Mouse (Mus musculus) ES-E14 (cell line): Measurements from ENCODE around the gene Atxn1. TPM values are rescaled to one million over a fixed set of nuclear protein-coding genes. Genes with fewer than 3 reads are reported as not detected.

Experiments used
- DNase-seq: peaks from one replicate; pipeline ENCODE4 v3.0.0-alpha.2; 2013; ENCODE audit warnings: low read depth, low spot score
- H3K27ac ChIP-seq: 2 replicates; pipeline ENCODE4 v1.5.1; 2012; ENCODE audit warnings: low read depth, mild to moderate bottlenecking, low read length, moderate library complexity, mixed read lengths; ENCODE audit not compliant: poor library complexity, insufficient read depth, severe bottlenecking
- H3K36me3 ChIP-seq: 2 replicates; pipeline ENCODE4 v1.6.1; 2012; ENCODE audit warnings: mild to moderate bottlenecking, low read length, moderate library complexity, mixed read lengths; ENCODE audit not compliant: control insufficient read depth, poor library complexity, insufficient read depth, severe bottlenecking
- H3K4me1 ChIP-seq, 2 experiments: fragments of 150-350 bp in 1 of 2; sonication (generic) in 1 of 2; 2 replicates each; pipeline ENCODE4 v1.6.1; 2012; ENCODE audit warnings: low read length in 2 of 2, mild to moderate bottlenecking in 1 of 2, mixed read lengths in 1 of 2; ENCODE audit not compliant: control insufficient read depth in 2 of 2, insufficient read depth in 2 of 2, poor library complexity in 1 of 2
- H3K4me3 ChIP-seq, 2 experiments: fragments of 150-350 bp in 1 of 2; sonication (generic) in 1 of 2; 2 replicates each; pipeline ENCODE4 v1.5.1; 2012; ENCODE audit warnings: low read length in 2 of 2, low read depth in 1 of 2, mild to moderate bottlenecking in 1 of 2, mixed read lengths in 1 of 2; ENCODE audit not compliant: insufficient read depth in 1 of 2, poor library complexity in 1 of 2, severe bottlenecking in 1 of 2
- H3K9ac ChIP-seq: 2 replicates; pipeline ENCODE4 v1.6.1; 2012; ENCODE audit warnings: low read depth, mild to moderate bottlenecking, low read length, mixed read lengths; ENCODE audit not compliant: poor library complexity, insufficient read depth, severe bottlenecking
- H3K9me3 ChIP-seq: fragments of 150-350 bp; sonication (generic); 2 replicates; pipeline ENCODE4 v1.6.1; 2012; ENCODE audit warnings: low read depth, mild to moderate bottlenecking, low read length; ENCODE audit not compliant: control insufficient read depth, insufficient read depth
- CHD2 ChIP-seq: IDR thresholded peaks from 2 replicates; pipeline ENCODE4 v1.6.1; 2014; ENCODE audit warnings: mild to moderate bottlenecking, low read depth, low read length, inconsistent platforms
- HCFC1 ChIP-seq: IDR thresholded peaks from 2 replicates; pipeline ENCODE4 v1.6.1; 2012; ENCODE audit warnings: low read length, inconsistent platforms, borderline replicate concordance; ENCODE audit not compliant: insufficient read depth
- MAFK ChIP-seq: IDR thresholded peaks from 2 replicates; pipeline ENCODE4 v1.6.1; 2014; ENCODE audit warnings: mild to moderate bottlenecking, low read depth, low read length, inconsistent platforms; ENCODE audit not compliant: insufficient read depth
- ZC3H11A ChIP-seq: IDR thresholded peaks from 2 replicates; pipeline ENCODE4 v1.6.1; 2012; ENCODE audit warnings: low read depth, mild to moderate bottlenecking, inconsistent platforms, low read length, borderline replicate concordance
- ZNF384 ChIP-seq: IDR thresholded peaks from 2 replicates; pipeline ENCODE4 v1.6.1; 2012; ENCODE audit warnings: low read depth, low read length, inconsistent platforms
- in situ Hi-C, 2 experiments: fragments of 600-800 bp; cut with MboI; formaldehyde crosslinking; loops; one replicate each; pipeline ENCODE4 v1.15.1; 2025; ENCODE audit warnings: low sequenced_read_pairs in 2 of 2, inconsistent platforms in 1 of 2; ENCODE audit not compliant: unreplicated experiment in 2 of 2
- total RNA-seq: library from RNA; depleted of rRNA; stranded (reverse); fragments of 300-350 nt; gene quantifications from 2 replicates; pipeline ENCODE4 v1.2.3, GENCODE M21; 2012

The Atxn1 gene
- total RNA-seq, 1 experiment = 7.8 TPM

- in situ Hi-C loops = no loop called here
- no peak overlapping the region for H3K27ac ChIP-seq
- H3K9ac ChIP-seq = no peak overlapping the region
- TF ChIP-seq HCFC1 (no peak), ZC3H11A (no peak), MAFK (no peak), ZNF384 (no peak), CHD2 (no peak)
- DNase-seq = no peak
- no peaks in the 10 kb centered on the region for H3K9me3 ChIP-seq
- H3K36me3 ChIP-seq = no peaks in the 10 kb centered on the region
- no peaks in the 10 kb centered on the region; a peak in 1 of 4 replicates for H3K4me1 ChIP-seq
- no peak overlapping the region for H3K4me3 ChIP-seq
Measured at GRCm38 (mm10) chr13:45693126-45693525, 271.7 kb downstream of the Atxn1 start.

DNA sequence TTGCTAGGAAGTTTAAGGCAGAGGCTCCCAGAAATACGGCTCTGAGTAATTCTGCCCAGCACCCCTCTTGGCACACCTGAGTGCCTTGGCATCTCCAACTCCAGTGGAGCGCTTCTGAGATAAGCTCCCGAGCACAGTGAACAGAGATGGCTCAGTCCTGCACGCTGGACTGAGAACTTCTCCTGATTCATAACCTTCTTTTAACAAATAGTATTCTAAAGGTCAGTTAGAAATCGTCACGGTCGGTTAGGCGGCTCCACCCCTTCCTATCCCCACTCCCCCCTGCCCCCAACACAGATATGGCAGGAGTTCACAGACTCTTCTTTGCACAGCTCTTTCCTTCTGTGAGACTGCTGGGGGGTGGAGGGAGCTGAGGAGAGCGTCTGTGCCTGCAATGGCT, 272.4 kb downstream of the Atxn1 start:
- Histone ChIP-seq H3K9ac (no peak overlapping the region), H3K4me1 (no peaks in the 10 kb centered on the region; a peak in 1 of 4 replicates), H3K36me3 (no peaks in the 10 kb centered on the region), H3K4me3 (no peak overlapping the region), H3K9me3 (no peaks in the 10 kb centered on the region), H3K27ac (no peak overlapping the region)
- TF ChIP-seq ZNF384 = no peak
- no peak for TF ChIP-seq HCFC1
- TF ChIP-seq ZC3H11A = no peak
- TF ChIP-seq CHD2 = no peak
- DNase-seq = no peak
- in situ Hi-C loops = no loop called here

- in situ Hi-C loops = no loop called here
- no peaks in the 10 kb centered on the region; a peak in 1 of 4 replicates for H3K4me1 ChIP-seq
Measured at GRCm38 (mm10) chr13:45690426-45690825, 274.4 kb downstream of the Atxn1 start.

GRCm38 (mm10) chr13:45688864-45689263, 275.9 kb downstream of the Atxn1 start:
- in situ Hi-C loops = no loop called here
- no peak for DNase-seq
- Histone ChIP-seq H3K36me3 (no peaks in the 10 kb centered on the region), H3K4me3 (no peak overlapping the region), H3K9ac (no peak overlapping the region), H3K9me3 (no peaks in the 10 kb centered on the region), H3K4me1 (no peaks in the 10 kb centered on the region), H3K27ac (no peak overlapping the region)
- TF ChIP-seq HCFC1 (no peak), ZC3H11A (no peak)

More at GRCm38 (mm10) chr13:45690426-45690825, 274.4 kb downstream of the Atxn1 start:
- no peak for DNase-seq
- TF ChIP-seq CHD2 = no peak
- TF ChIP-seq MAFK = no peak
- no peak for TF ChIP-seq ZC3H11A
- no peak for TF ChIP-seq HCFC1
- no peak for TF ChIP-seq ZNF384
- H3K36me3 ChIP-seq = no peaks in the 10 kb centered on the region
- no peak overlapping the region for H3K27ac ChIP-seq
- H3K4me3 ChIP-seq = no peak overlapping the region
- H3K9me3 ChIP-seq = no peaks in the 10 kb centered on the region
- H3K9ac ChIP-seq = no peak overlapping the region

GRCm38 (mm10) chr13:45687581-45687980, 277.2 kb downstream of the Atxn1 start:
- TF ChIP-seq CHD2 = no peak
- in situ Hi-C loops = no loop called here
- Histone ChIP-seq H3K9ac (no peak overlapping the region), H3K36me3 (no peaks in the 10 kb centered on the region), H3K27ac (no peak overlapping the region), H3K4me1 (no peaks in the 10 kb centered on the region), H3K9me3 (no peaks in the 10 kb centered on the region), H3K4me3 (no peak overlapping the region)
- no peak for DNase-seq
